Comparison of ENCODE assay signal across 17 mouse cellular contexts in the genomic region with DNA sequence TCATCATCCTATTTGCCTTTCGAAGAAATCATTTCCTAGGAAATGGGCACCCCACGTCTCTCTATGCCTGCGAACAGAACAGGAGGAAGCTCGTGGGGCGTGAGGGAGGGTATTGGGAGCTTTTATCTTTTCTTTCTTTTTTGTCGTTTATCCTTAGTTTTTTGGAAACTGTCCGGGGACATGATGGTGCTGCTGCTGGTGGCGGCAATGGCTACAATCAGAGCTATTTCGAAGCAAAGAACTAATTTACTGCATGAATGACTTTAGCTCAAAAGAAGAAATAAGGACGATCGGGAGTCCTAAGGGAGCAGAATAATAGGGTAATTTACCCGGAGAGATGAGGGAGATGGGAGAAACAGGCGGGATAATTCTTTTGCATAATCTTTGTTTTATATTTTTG.
DNase-seq lines count a peak whose midpoint lies in the region; ATAC-seq and TF ChIP-seq lines count a peak whose summit lies in the region.
"Had no signal": no experiment of that assay in that cellular context is flagged by ENCODE, and none has a peak within 500 bp of the region (broad histone marks: within the 10 kb centered on the region; RNA-seq: fewer than 3 reads in every experiment).

No protein-coding gene starts in this region.

- no peak overlapping the region for H3K27ac ChIP-seq in hindbrain, embryonic 10.5 days
- no peak overlapping the region for H3K27ac ChIP-seq in midbrain, embryonic 10.5 days (replicated peaks)
- H3K27ac ChIP-seq in neural tube, embryonic 13.5 days (replicated peaks) = no peak overlapping the region
- no peak overlapping the region for H3K27ac ChIP-seq in layer of hippocampus, adult 2 months
- H3K27ac ChIP-seq: heart, embryonic 10.5 days; liver, embryonic 14.5 days had no signal

- peak overlapping the region; percentile 40 for H3K4me2 ChIP-seq in neural tube, embryonic 13.5 days

- 25% methylated on average over 13 of the region's 13 CpGs for WGBS in hindbrain, embryonic 10.5 days
- WGBS in midbrain, embryonic 10.5 days = 18% methylated on average over 13 of the region's 13 CpGs
- WGBS in neural tube, embryonic 13.5 days = 12% methylated on average over 13 of the region's 13 CpGs

- H3K36me3 ChIP-seq in hindbrain, embryonic 10.5 days = no peaks in the 10 kb centered on the region
- no peaks in the 10 kb centered on the region for H3K36me3 ChIP-seq in midbrain, embryonic 10.5 days
- H3K36me3 ChIP-seq in neural tube, embryonic 13.5 days = no peaks in the 10 kb centered on the region
- H3K36me3 ChIP-seq: G1E; heart, embryonic 10.5 days had no signal

- H3K4me1 ChIP-seq in hindbrain, embryonic 10.5 days (replicated peaks) = peaks cover 12% of the 10 kb centered on the region
- H3K4me1 ChIP-seq in midbrain, embryonic 10.5 days = peaks cover 13% of the 10 kb centered on the region
- peaks cover 12% of the 10 kb centered on the region for H3K4me1 ChIP-seq in neural tube, embryonic 13.5 days (replicated peaks)
- H3K4me1 ChIP-seq: heart, embryonic 10.5 days had no signal

- peak; percentile 49 for DNase-seq in heart, adult 11 months
- DNase-seq in heart, postnatal 4 days = no peak
- DNase-seq in hindbrain, embryonic 10.5 days (ENCODE audit: low spot score) = no peak
- no peak for DNase-seq in midbrain, embryonic 10.5 days (ENCODE audit: low spot score)
- DNase-seq in frontal cortex, postnatal 25 days (ENCODE audit: low spot score in 2 of 2) = no peak
- DNase-seq in layer of hippocampus, adult 2 months (ENCODE audit: low spot score in 2 of 2) = no peak
- DNase-seq: cerebellum, postnatal 36 days; gastrocnemius, postnatal 36 days; heart, postnatal 10 days; right cerebral cortex, postnatal 25 days had no signal

- H3K4me3 ChIP-seq in hindbrain, embryonic 10.5 days = peak overlapping the region; percentile 34
- peak overlapping the region; percentile 35 for H3K4me3 ChIP-seq in midbrain, embryonic 10.5 days
- H3K4me3 ChIP-seq in neural tube, embryonic 13.5 days = no peak overlapping the region
- no peak overlapping the region for H3K4me3 ChIP-seq in layer of hippocampus, adult 2 months
- H3K4me3 ChIP-seq: heart, embryonic 10.5 days had no signal

- no peak for TF ChIP-seq CTCF in layer of hippocampus, adult 2 months (conservative IDR thresholded peaks at IDR 0.05)

- peaks cover 20% of the 10 kb centered on the region for H3K27me3 ChIP-seq in hindbrain, embryonic 10.5 days (ENCODE audit: insufficient read depth, poor library complexity, severe bottlenecking)
- H3K27me3 ChIP-seq in midbrain, embryonic 10.5 days (ENCODE audit: low read depth, poor library complexity, severe bottlenecking) = peaks cover 20% of the 10 kb centered on the region
- H3K27me3 ChIP-seq in neural tube, embryonic 13.5 days = peaks cover 7% of the 10 kb centered on the region; the same call in 1 of the 2 replicates

- H3K9me3 ChIP-seq in hindbrain, embryonic 10.5 days = no peaks in the 10 kb centered on the region
- H3K9me3 ChIP-seq in midbrain, embryonic 10.5 days (replicated peaks) = no peaks in the 10 kb centered on the region
- no peaks in the 10 kb centered on the region for H3K9me3 ChIP-seq in neural tube, embryonic 13.5 days
- H3K9me3 ChIP-seq: heart, embryonic 10.5 days had no signal

- no peak overlapping the region for H3K9ac ChIP-seq in neural tube, embryonic 13.5 days
- H3K9ac ChIP-seq: liver, embryonic 14.5 days had no signal

- no peak for ATAC-seq in neural tube, embryonic 13.5 days (ENCODE audit: low read depth)
- no peak for ATAC-seq in inflammation-experienced regulatory T-cells, adult 6 months
- ATAC-seq: CD4-positive, CD25-positive, alpha-beta regulatory T cell, adult 4 months; intestine, embryonic 16.5 days had no signal

Comparison
In these comparisons a context has a peak if more than half of its experiments do, and no peak if none do; other contexts are left out.
1. H3K4me3 ChIP-seq: peak in hindbrain, embryonic 10.5 days (single experiment) and midbrain, embryonic 10.5 days (single experiment); none in neural tube, embryonic 13.5 days (single experiment) and layer of hippocampus, adult 2 months (single experiment).